Mouse (Mus musculus): ENCODE results near the gene Atxn10.
A peak's percentile ranks its signal among the peaks of the same experiment; 100 is the strongest.
"Not testable (repeated sequence)": the region's sequence is repeated elsewhere in the genome, so short reads cannot be mapped to it uniquely, and the experiment has no call there.

Gene Atxn10

GRCm38 (mm10) chr15:85335671-85336300 is at the start of gene Atxn10:
TSS of gene Atxn10 (plus strand) at chr15:85336245.
- DNase-seq (ENCODE audit: low spot score in 2 of 2), result no peak

- DNase-seq (ENCODE audit: low spot score in 2 of 2), result no peak
Observed at GRCm38 (mm10) chr15:85294632-85295031, 41.4 kb upstream of the Atxn10 start.

GRCm38 (mm10) chr15:85295544-85295943 is 40.5 kb upstream of the Atxn10 start:
- no peak for DNase-seq (ENCODE audit: low spot score in 2 of 2)

DNA sequence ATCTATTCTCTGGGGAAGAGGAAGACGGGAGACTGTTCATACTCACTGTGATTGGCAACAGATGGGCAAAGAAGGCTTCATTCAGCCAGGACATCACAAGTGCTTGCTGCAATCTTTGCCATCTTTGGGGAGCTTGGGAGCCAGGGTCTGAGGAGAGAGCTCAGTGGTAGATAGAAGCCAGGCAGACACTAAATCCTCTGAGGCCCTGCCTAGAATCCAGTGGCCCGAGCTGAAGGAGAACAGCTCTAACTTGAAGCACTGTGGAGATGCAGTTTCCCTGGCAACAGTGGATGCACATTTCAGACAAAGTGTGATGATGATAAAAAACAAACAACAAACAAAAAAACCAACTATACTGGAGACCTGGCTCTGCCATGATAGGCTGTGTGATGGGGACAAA is 40.1 kb upstream of the Atxn10 start:
- DNase-seq (ENCODE audit: low spot score in 2 of 2), result no peak

- no peak for DNase-seq (ENCODE audit: low spot score in 2 of 2)
Observed at GRCm38 (mm10) chr15:85296538-85296937, 39.5 kb upstream of the Atxn10 start.

DNA sequence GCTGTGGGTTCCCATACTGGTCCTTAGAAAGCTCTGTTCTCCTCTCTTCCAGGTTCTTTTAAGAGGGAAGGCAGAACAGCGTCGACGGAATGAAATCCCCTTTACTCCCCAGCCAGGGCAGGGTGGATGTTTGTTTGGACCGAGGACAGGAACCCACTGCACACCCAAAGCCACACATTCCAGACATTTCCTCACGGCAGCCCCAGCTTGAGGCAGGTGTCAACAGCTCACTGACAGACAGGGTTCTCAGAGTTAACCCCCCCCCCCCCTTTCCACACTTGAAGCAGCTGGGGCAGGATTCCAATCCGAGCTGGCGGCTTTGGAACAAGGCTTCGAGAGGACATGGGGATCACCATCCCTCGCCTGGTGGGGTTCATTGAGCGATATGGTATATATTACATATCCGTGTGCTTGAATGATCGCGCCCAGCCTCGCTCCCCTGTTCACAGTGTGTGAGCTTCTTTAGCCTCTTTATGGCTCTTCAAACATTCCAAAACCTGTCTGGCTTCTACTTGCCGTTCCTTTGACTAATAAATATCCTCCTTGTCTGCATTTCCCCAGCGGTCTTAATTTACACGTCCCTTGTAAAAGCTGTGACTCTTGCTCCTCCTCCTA is 37.8 kb upstream of the Atxn10 start:
- DNase-seq (ENCODE audit: low spot score in 2 of 2), result no peak

- DNase-seq (ENCODE audit: low spot score in 2 of 2), result no peak
Observed at GRCm38 (mm10) chr15:85298946-85299345, 37.1 kb upstream of the Atxn10 start.

GRCm38 (mm10) chr15:85303241-85303640 is 32.8 kb upstream of the Atxn10 start:
- no peak for DNase-seq (ENCODE audit: low spot score in 2 of 2)

DNA sequence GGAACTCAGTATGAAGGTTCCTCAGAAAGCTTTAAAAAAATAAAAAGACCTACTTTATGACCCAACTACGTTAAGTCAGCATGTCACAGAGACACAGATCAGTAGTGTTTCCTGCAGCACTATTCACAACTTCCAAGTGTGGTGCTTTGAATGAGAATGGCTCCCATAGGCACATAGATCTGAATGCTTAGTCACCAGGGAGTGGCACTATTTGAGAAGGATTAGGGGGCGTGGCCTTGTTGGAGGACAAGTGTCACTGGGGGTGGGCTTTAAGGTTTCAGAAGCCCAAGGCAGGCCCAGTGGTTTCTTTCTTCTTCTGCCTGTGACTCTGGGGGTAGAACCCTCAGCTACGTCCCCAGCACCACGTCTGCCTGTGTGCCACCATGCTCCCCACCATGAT is 32.1 kb upstream of the Atxn10 start:
- no peak for DNase-seq (ENCODE audit: low spot score in 2 of 2)

GRCm38 (mm10) chr15:85307061-85307660 is 28.9 kb upstream of the Atxn10 start:
- no peak for DNase-seq (ENCODE audit: low spot score in 2 of 2)

DNA sequence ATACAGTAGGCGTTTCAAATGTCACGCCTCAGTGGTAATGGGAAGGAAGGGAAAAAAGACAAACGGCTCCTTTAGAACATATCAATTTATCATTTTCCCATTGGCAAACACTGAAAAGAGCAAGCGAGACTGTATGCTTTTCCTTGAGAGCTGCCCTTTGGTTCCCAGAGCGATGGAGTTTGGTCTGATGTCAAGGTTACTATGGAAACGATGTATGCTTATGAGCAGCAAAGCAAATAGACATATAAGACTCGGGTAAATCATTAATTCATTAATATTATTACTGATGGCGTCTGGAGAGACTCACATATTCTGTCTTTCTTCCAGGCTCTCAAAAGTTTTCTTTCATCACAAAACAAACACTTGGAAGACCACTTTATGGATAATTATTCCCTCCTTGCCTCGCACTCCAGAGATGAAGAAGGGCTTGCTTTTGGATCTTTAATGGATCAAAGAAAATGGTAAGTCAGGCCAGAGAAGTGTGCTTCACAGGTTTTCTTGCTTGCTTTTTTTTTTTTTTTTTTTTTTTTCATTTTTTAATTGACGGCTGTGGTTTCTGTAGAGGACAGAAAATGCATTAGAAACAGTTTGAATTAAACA is 24.9 kb upstream of the Atxn10 start:
- DNase-seq (ENCODE audit: low spot score in 2 of 2), result no peak

- peak; percentile 25 to 35 for DNase-seq (ENCODE audit: low spot score in 2 of 2)
Observed at GRCm38 (mm10) chr15:85315378-85316025, 20.5 kb upstream of the Atxn10 start.

GRCm38 (mm10) chr15:85316342-85317140 is 19.5 kb upstream of the Atxn10 start:
- no peak for DNase-seq (ENCODE audit: low spot score in 2 of 2)

DNA sequence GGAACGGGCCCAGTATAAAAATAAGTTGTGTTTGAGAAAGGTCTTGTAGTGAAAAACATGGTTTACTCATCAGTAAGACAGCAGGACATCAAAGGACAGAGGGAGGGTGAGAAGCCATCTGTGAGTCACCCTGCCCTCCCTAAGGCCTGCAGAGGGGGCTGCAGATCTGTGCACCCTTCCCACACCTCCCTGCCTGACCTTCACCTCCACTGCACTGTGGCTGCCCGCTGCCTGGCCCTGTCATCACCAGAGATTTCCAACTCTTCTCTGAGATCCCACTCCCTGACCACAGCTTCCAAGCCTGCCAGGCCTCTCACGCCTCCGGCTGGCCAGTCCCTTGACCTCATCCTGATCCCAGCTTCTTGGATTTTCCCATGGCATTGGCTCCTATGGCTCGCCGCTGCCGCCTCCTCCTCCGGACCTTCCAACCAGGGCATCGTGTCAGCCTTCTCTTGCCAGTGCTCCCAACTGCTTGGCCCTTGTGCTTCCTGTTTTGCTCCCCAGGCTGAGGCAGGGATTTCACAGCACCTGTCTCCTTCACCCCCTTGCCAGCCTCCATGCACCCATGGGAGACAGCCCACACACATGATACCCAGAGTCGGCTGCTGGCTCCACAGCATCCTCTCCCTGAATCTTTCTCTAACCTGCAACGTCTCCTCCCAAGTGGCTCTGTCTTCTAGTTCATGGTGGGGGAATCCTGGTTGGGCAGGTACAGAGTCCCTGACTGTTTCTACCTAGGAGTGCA is 15.9 kb upstream of the Atxn10 start:
- no peak for DNase-seq (ENCODE audit: low spot score in 2 of 2)

GRCm38 (mm10) chr15:85323214-85323613 is 12.8 kb upstream of the Atxn10 start:
- no peak for DNase-seq (ENCODE audit: low spot score in 2 of 2)

DNA sequence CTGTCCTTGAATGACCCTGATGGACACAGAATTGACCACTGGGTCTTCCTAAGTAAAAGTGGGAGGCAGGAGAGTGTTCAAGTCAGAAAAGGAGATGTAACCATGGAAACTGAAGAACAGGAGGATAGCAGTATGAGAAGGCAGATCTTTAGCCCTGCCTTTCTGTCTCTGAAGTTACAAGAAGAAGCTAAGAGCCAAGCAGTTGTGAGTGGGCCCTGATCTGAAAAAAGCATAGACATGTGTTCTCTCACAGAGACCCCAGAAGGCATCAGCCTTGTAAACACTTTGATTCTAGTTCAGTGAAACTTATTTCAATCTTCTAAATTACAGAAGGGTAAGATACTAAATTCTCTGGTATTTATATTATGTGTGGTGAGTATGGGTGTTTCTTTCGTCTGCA is 11.6 kb upstream of the Atxn10 start:
- no peak for DNase-seq (ENCODE audit: low spot score in 2 of 2)

GRCm38 (mm10) chr15:85327808-85328207 is 8.2 kb upstream of the Atxn10 start:
- DNase-seq (ENCODE audit: low spot score in 2 of 2), result no peak

GRCm38 (mm10) chr15:85328455-85328854 is 7.6 kb upstream of the Atxn10 start:
- not testable (repeated sequence) for DNase-seq (ENCODE audit: low spot score in 2 of 2)

- DNase-seq (ENCODE audit: low spot score in 2 of 2), result no peak
Observed at GRCm38 (mm10) chr15:85329096-85329495, 6.9 kb upstream of the Atxn10 start.

GRCm38 (mm10) chr15:85330024-85330423 is 6.0 kb upstream of the Atxn10 start:
- no peak for DNase-seq (ENCODE audit: low spot score in 2 of 2)

- DNase-seq (ENCODE audit: low spot score in 2 of 2), result not testable (repeated sequence)
Observed at GRCm38 (mm10) chr15:85333511-85333910, 2.5 kb upstream of the Atxn10 start.

Data from spleen, postnatal 36 days (tissue).